Mouse (Mus musculus) NIH3T3 (cell line): Measurements from ENCODE around the gene Maml2.

ENCODE experiments used
- DNase-seq: peaks from one replicate; pipeline ENCODE4 v3.0.0-alpha.2; 2012; ENCODE audit warnings: low read depth

Gene Maml2

GRCm38 (mm10) chr9:13493746-13494145 lies 196.0 kb downstream of the Maml2 start:
- no peak for DNase-seq

- no peak for DNase-seq
These were observed 197.8 kb downstream of the Maml2 start for GRCm38 (mm10) chr9:13495530-13495929.

GRCm38 (mm10) chr9:13497016-13497415 lies 199.3 kb downstream of the Maml2 start:
- DNase-seq = no peak

GRCm38 (mm10) chr9:13497690-13498333 lies 200.1 kb downstream of the Maml2 start:
- DNase-seq = peak; percentile 80

- DNase-seq = no peak
These were observed 202.3 kb downstream of the Maml2 start for GRCm38 (mm10) chr9:13500045-13500444.

GRCm38 (mm10) chr9:13505024-13505423 lies 207.3 kb downstream of the Maml2 start:
- DNase-seq = no peak

GRCm38 (mm10) chr9:13506956-13507821 lies 209.4 kb downstream of the Maml2 start:
- peak; percentile 32 for DNase-seq

- DNase-seq = no peak
These were observed 210.0 kb downstream of the Maml2 start for GRCm38 (mm10) chr9:13507822-13508188.

GRCm38 (mm10) chr9:13509751-13510150 lies 212.0 kb downstream of the Maml2 start:
- DNase-seq = no peak

- no peak for DNase-seq
These were observed 213.0 kb downstream of the Maml2 start for GRCm38 (mm10) chr9:13510621-13511369.

- no peak for DNase-seq
These were observed 215.4 kb downstream of the Maml2 start for GRCm38 (mm10) chr9:13513135-13513534.

GRCm38 (mm10) chr9:13514435-13514834 lies 216.7 kb downstream of the Maml2 start:
- no peak for DNase-seq

- peak; percentile 58 for DNase-seq
These were observed 218.2 kb downstream of the Maml2 start for GRCm38 (mm10) chr9:13515976-13516375.

GRCm38 (mm10) chr9:13518031-13518430 lies 220.3 kb downstream of the Maml2 start:
- DNase-seq = no peak

- DNase-seq = no peak
These were observed 220.7 kb downstream of the Maml2 start for GRCm38 (mm10) chr9:13518441-13518971.

GRCm38 (mm10) chr9:13522061-13522820 lies 224.5 kb downstream of the Maml2 start:
- no peak for DNase-seq

GRCm38 (mm10) chr9:13523046-13523445 lies 225.3 kb downstream of the Maml2 start:
- DNase-seq = no peak

- no peak for DNase-seq
These were observed 227.3 kb downstream of the Maml2 start for GRCm38 (mm10) chr9:13525075-13525474.

GRCm38 (mm10) chr9:13525561-13526255 lies 228.0 kb downstream of the Maml2 start:
- peak; percentile 42 for DNase-seq

GRCm38 (mm10) chr9:13530575-13530974 lies 232.8 kb downstream of the Maml2 start:
- DNase-seq = no peak
